Mouse (Mus musculus) frontal cortex, postnatal 36 days (tissue): ENCODE measurements around the gene Copb1.

Experiments
- DNase-seq, 2 experiments: peaks; one replicate each; pipeline ENCODE4 v3.0.0; 2022; ENCODE audit warnings: low spot score in 2 of 2

The Copb1 gene

DNA sequence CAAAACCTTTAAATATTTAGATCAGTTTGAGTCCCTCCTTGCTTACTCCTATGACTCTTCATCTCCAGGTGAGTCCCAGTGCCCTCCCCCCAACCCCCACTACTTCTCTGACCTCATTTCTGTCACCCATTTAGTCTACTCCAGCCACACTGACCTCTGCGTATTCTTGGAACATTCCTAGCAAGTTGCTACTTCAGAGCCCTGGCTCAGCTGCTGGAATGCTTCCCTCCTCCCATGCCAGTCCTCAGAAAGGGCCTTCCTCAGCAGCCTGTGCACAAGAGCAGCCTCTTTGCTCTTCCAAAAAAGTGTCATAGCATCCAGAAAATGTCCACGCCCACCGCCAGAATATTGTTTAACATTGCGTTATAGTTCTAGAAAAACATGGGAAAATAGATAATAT is 84.5 kb downstream of the Copb1 start:
- no peak for DNase-seq

DNA sequence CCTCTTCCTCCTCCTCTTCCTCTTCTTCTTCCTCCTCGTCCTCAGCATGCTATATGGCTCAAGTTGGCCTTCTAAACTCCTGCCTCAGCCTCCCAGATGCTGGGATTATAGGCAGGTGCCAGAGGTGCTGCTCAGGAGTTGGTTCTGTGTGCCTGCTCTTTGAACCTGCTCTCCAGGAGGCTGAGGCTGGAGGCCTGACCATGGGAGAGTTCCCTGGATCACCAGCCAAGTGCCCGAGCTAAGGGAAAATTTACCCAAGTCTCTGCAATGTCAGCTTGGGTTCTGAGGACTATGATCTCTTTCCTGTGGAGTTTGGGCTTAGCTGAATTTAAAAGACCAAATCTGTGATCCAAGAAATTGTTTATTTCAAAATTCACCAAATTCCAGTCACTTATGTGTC is 85.1 kb downstream of the Copb1 start:
- DNase-seq = no peak
